Mouse (Mus musculus) embryonic stem cell, embryonic (primary cell): ENCODE measurements around the gene Lrig3.

Experiments used
- CTCF ChIA-PET, 4 experiments: fragments of 300-600 bp in 2 of 4; fragments of 350-600 bp in 2 of 4; sonication (Branson Sonifier 250); formaldehyde crosslinking; loops; one replicate each; lab custom pipeline; 2022; ENCODE audit warnings: inconsistent platforms in 2 of 4; lab: Charles Lee
- POLR2A ChIA-PET, 4 experiments: fragments of 300-600 bp in 2 of 4; fragments of 350-600 bp in 2 of 4; sonication (Branson Sonifier 250); formaldehyde crosslinking; loops; one replicate each; lab custom pipeline; 2022; ENCODE audit warnings: antibody characterized with exemption in 4 of 4, inconsistent platforms in 1 of 4; lab: Charles Lee

Gene Lrig3

GRCm38 (mm10) chr10:125951633-125952032 is 14.3 kb upstream of the Lrig3 start:
- POLR2A ChIA-PET, result interaction anchor here in 1 of 4 experiments (0.9 to 2.9 kb wide), 5 partner anchors 9 to 16 kb away, joined by 3 to 9 read pairs (median 5); partner anchors contain the start of gene Lrig3
- CTCF ChIA-PET, result interaction anchor here in 1 of 4 experiments (0.6 kb wide), 1 partner anchor 1073 kb away, joined by 3 read pairs; no protein-coding TSS in a partner anchor

GRCm38 (mm10) chr10:125954343-125954742 is 11.6 kb upstream of the Lrig3 start:
- POLR2A ChIA-PET, result interaction anchor here in 1 of 4 experiments (2.9 kb wide), 1 partner anchor 11 kb away, joined by 9 read pairs; the partner anchor contains the start of gene Lrig3
- CTCF ChIA-PET, result no interaction called here

GRCm38 (mm10) chr10:125954747-125955530 is 11.0 kb upstream of the Lrig3 start:
- CTCF ChIA-PET, result no interaction called here
- POLR2A ChIA-PET, result no interaction called here

- ChIA-PET CTCF (interaction anchor here in 2 of 4 experiments (0.6 to 0.7 kb wide), 2 partner anchors 10 to 74 kb away, joined by 3 to 4 read pairs; no protein-coding TSS in a partner anchor), POLR2A (interaction anchor here in 3 of 4 experiments (0.5 to 1.6 kb wide), 4 partner anchors 10 to 45 kb away, joined by 3 to 5 read pairs (median 4); no protein-coding TSS in a partner anchor)
Measured at GRCm38 (mm10) chr10:125961411-125962107, 4.4 kb upstream of the Lrig3 start.

- CTCF ChIA-PET, result no interaction called here
- POLR2A ChIA-PET, result interaction anchor here in 2 of 4 experiments (0.6 to 3.1 kb wide), 5 partner anchors 15 to 137 kb away, joined by 3 to 13 read pairs (median 3); no protein-coding TSS in a partner anchor
Measured at GRCm38 (mm10) chr10:125964709-125965108, 1.3 kb upstream of the Lrig3 start.

- POLR2A ChIA-PET, result interaction anchor here (0.7 to 3.1 kb wide), 10 partner anchors 8 to 57 kb away, joined by 3 to 13 read pairs (median 4); no protein-coding TSS in a partner anchor
- CTCF ChIA-PET, result interaction anchor here in 1 of 4 experiments (1.2 kb wide), 1 partner anchor 27 kb away, joined by 3 read pairs; no protein-coding TSS in a partner anchor
Measured at GRCm38 (mm10) chr10:125966481-125967251, 698 bp downstream of the Lrig3 start.

GRCm38 (mm10) chr10:125967436-125968160 is 1.6 kb downstream of the Lrig3 start:
- CTCF ChIA-PET, result no interaction called here
- POLR2A ChIA-PET, result interaction anchor here (0.7 to 3.1 kb wide), 10 partner anchors 9 to 58 kb away, joined by 3 to 13 read pairs (median 4); no protein-coding TSS in a partner anchor

GRCm38 (mm10) chr10:125968191-125969132 is 2.5 kb downstream of the Lrig3 start:
- ChIA-PET CTCF (interaction anchor here in 3 of 4 experiments (0.6 kb wide), 3 partner anchors 257 to 1562 kb away, joined by 3 to 7 read pairs (median 3); no protein-coding TSS in a partner anchor), POLR2A (interaction anchor here in 3 of 4 experiments (0.7 to 1.4 kb wide), 10 partner anchors 10 to 1015 kb away, joined by 3 to 10 read pairs (median 4); no protein-coding TSS in a partner anchor)

GRCm38 (mm10) chr10:125969133-125969490 is 3.1 kb downstream of the Lrig3 start:
- ChIA-PET POLR2A (interaction anchor here in 3 of 4 experiments (0.7 to 1.4 kb wide), 6 partner anchors 12 to 489 kb away, joined by 3 to 10 read pairs (median 4); no protein-coding TSS in a partner anchor), CTCF (interaction anchor here in 3 of 4 experiments (0.6 kb wide), 3 partner anchors 258 to 1562 kb away, joined by 3 to 7 read pairs (median 3); no protein-coding TSS in a partner anchor)

- POLR2A ChIA-PET, result interaction anchor here in 2 of 4 experiments (0.9 to 1.4 kb wide), 5 partner anchors 9 to 169 kb away, joined by 3 to 5 read pairs (median 4); no protein-coding TSS in a partner anchor
- CTCF ChIA-PET, result no interaction called here
Measured at GRCm38 (mm10) chr10:125970031-125970430, 4.1 kb downstream of the Lrig3 start.

GRCm38 (mm10) chr10:125970500-125970899 is 4.5 kb downstream of the Lrig3 start:
- CTCF ChIA-PET, result no interaction called here

GRCm38 (mm10) chr10:125973726-125974125 is 7.8 kb downstream of the Lrig3 start:
- CTCF ChIA-PET, result no interaction called here
- POLR2A ChIA-PET, result interaction anchor here in 1 of 4 experiments (0.7 kb wide), 1 partner anchor 15 kb away, joined by 3 read pairs; no protein-coding TSS in a partner anchor

More at GRCm38 (mm10) chr10:125970500-125970899, 4.5 kb downstream of the Lrig3 start:
- POLR2A ChIA-PET, result interaction anchor here in 2 of 4 experiments (0.9 to 1.4 kb wide), 4 partner anchors 8 to 169 kb away, joined by 3 to 5 read pairs (median 4); no protein-coding TSS in a partner anchor

- CTCF ChIA-PET, result no interaction called here
- POLR2A ChIA-PET, result interaction anchor here in 1 of 4 experiments (1.3 kb wide), 1 partner anchor 27 kb away, joined by 3 read pairs; no protein-coding TSS in a partner anchor
Measured at GRCm38 (mm10) chr10:125981938-125982337, 16.0 kb downstream of the Lrig3 start.

GRCm38 (mm10) chr10:125984473-125985035 is 18.6 kb downstream of the Lrig3 start:
- ChIA-PET POLR2A (no interaction called here), CTCF (no interaction called here)

GRCm38 (mm10) chr10:125985795-125986194 is 19.8 kb downstream of the Lrig3 start:
- ChIA-PET POLR2A (interaction anchor here in 1 of 4 experiments (0.9 kb wide), 1 partner anchor 184 kb away, joined by 3 read pairs; no protein-coding TSS in a partner anchor), CTCF (interaction anchor here in 1 of 4 experiments (1.1 kb wide), 1 partner anchor 9 kb away, joined by 3 read pairs; no protein-coding TSS in a partner anchor)
